Mouse (Mus musculus) cerebellum, adult 18-20 months (tissue): ENCODE measurements around the gene Tbc1d16.

Experiments used
- DNase-seq, 2 experiments: peaks; one replicate each; pipeline ENCODE4 v3.0.0; 2021

The Tbc1d16 gene

GRCm38 (mm10) chr11:119206562-119206961 is 21.7 kb downstream of the Tbc1d16 start:
- peak; percentile 81 to 88 for DNase-seq

GRCm38 (mm10) chr11:119205738-119206137 is 22.6 kb downstream of the Tbc1d16 start:
- no peak for DNase-seq

GRCm38 (mm10) chr11:119203423-119203822 is 24.9 kb downstream of the Tbc1d16 start:
- DNase-seq: peak; percentile 56 to 59

GRCm38 (mm10) chr11:119199233-119199601 is 29.1 kb downstream of the Tbc1d16 start:
- peak in 1 of 2 experiments; percentile 33 for DNase-seq

GRCm38 (mm10) chr11:119198564-119199232 is 29.6 kb downstream of the Tbc1d16 start:
- peak; percentile 78 to 81 for DNase-seq

- peak; percentile 80 to 86 for DNase-seq
These were observed 30.4 kb downstream of the Tbc1d16 start for GRCm38 (mm10) chr11:119197618-119198563.

- DNase-seq: no peak
These were observed 35.7 kb downstream of the Tbc1d16 start for GRCm38 (mm10) chr11:119192605-119193004.

GRCm38 (mm10) chr11:119192176-119192575 is 36.1 kb downstream of the Tbc1d16 start:
- DNase-seq: no peak

GRCm38 (mm10) chr11:119191606-119192081 is 36.7 kb downstream of the Tbc1d16 start:
- DNase-seq: no peak

- DNase-seq: peak; percentile 71 to 77
These were observed 37.8 kb downstream of the Tbc1d16 start for GRCm38 (mm10) chr11:119190498-119190897.

- no peak for DNase-seq
These were observed 39.0 kb downstream of the Tbc1d16 start for GRCm38 (mm10) chr11:119189319-119189718.

GRCm38 (mm10) chr11:119188389-119188788 is 39.9 kb downstream of the Tbc1d16 start:
- DNase-seq: peak in 1 of 2 experiments; percentile 32

- DNase-seq: peak in 1 of 2 experiments; percentile 55
These were observed 40.5 kb downstream of the Tbc1d16 start for GRCm38 (mm10) chr11:119187800-119188197.

- peak; percentile 72 to 74 for DNase-seq
These were observed 41.1 kb downstream of the Tbc1d16 start for GRCm38 (mm10) chr11:119186989-119187799.

- DNase-seq: no peak
These were observed 41.9 kb downstream of the Tbc1d16 start for GRCm38 (mm10) chr11:119186381-119186780.

GRCm38 (mm10) chr11:119183684-119184310 is 44.5 kb downstream of the Tbc1d16 start:
- no peak for DNase-seq

GRCm38 (mm10) chr11:119181861-119182395 is 46.4 kb downstream of the Tbc1d16 start:
- no peak for DNase-seq

- no peak for DNase-seq
These were observed 47.3 kb downstream of the Tbc1d16 start for GRCm38 (mm10) chr11:119180824-119181582.

GRCm38 (mm10) chr11:119178317-119178716 is 50.0 kb downstream of the Tbc1d16 start:
- DNase-seq: no peak

- no peak for DNase-seq
These were observed 51.7 kb downstream of the Tbc1d16 start for GRCm38 (mm10) chr11:119176389-119177179.
